Mouse (Mus musculus): ENCODE measurements around the gene Uroc1. TPM values are rescaled to one million over a fixed set of nuclear protein-coding genes. Genes with fewer than 3 reads are reported as not detected.

The Uroc1 gene
- polyA plus RNA-seq (2011; ENCODE audit: insufficient read length, low read depth, missing spikeins), result not detected in 2 replicates

DNA sequence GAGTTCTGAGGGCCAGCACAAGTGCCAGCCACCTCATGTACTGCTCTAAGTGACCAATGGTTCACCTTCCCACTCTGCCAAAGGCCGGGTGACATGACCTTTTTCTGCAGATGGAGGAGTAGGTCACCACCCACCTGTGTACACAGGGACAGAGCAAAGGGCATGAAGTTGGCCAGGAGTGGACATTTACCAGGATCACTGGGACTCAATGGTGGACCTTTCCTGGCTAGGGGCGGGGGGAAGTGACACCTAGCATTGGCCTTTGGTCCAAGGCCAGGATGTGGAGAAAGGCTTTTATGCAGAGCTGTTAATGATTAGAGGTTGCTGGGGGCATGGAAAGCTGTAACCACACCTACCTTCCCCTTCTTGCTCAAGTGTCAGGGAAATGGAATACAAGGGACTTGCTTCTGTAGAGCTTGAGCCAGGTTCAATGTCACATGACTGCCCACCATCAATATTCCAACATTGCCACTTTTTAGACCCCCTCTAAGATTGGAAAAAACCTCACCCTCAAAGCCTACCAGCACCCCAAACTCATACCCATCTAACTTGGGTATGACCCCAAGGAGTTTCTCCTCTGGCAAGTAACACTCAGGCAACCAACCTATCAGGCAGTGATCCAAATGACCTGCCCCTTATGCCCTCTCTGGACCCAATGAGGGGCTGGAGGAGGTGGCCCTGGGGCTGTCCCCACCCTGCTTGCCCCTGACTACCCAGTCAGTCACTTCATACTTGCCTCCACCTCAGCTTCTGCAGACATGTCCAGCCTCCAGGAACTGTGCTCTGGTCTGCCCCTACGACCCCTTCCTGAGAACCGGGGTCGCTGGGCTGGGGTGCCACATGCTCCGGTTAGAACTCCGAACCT is at the start of gene Uroc1:
Uroc1 (plus strand) TSS at position 724 of the 865 bp plus-strand sequence.
- no peak within 1 kb of the TSS for H3K4me3 ChIP-seq (ENCODE audit: insufficient read depth, low read length)
- TF ChIP-seq POLR2A (IDR thresholded peaks at IDR 0.05; ENCODE audit: low read depth, low read length) (no peak), CTCF (IDR thresholded peaks at IDR 0.05; ENCODE audit: borderline replicate concordance, insufficient read depth, low read length) (no peak)
- no peaks in the 10 kb centered on the region for H3K4me1 ChIP-seq (ENCODE audit: control insufficient read depth, insufficient read depth, low read length)
- no peak within 1 kb of the TSS for H3K27ac ChIP-seq (ENCODE audit: insufficient read depth, low read length)

DNA sequence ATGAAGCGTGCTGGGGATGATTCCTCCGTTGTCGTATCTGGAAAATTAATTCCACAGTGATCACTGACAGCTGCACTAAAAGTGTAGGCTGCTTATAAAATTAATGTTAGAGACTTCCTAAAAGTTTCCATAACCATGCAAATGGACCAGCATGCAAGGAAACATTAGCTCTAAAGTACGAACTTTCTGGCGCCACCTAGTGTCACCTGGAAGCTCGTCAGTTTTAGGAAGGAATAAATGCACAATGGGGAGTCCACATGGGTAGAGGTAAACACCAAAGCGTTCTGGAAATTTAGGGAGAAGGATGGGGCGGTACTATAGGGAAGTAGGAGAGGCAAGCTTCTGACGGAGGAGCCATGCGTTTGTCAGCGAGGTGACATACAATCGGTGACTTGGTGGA is 44.8 kb upstream of the Uroc1 start:
- no peak for TF ChIP-seq CTCF (IDR thresholded peaks at IDR 0.05; ENCODE audit: borderline replicate concordance, insufficient read depth, low read length)
- TF ChIP-seq POLR2A (IDR thresholded peaks at IDR 0.05; ENCODE audit: low read depth, low read length), result no peak
- H3K4me1 ChIP-seq (ENCODE audit: control insufficient read depth, insufficient read depth, low read length), result no peaks in the 10 kb centered on the region
- H3K4me3 ChIP-seq (ENCODE audit: insufficient read depth, low read length), result no peak overlapping the region
- no peak overlapping the region for H3K27ac ChIP-seq (ENCODE audit: insufficient read depth, low read length)

DNA sequence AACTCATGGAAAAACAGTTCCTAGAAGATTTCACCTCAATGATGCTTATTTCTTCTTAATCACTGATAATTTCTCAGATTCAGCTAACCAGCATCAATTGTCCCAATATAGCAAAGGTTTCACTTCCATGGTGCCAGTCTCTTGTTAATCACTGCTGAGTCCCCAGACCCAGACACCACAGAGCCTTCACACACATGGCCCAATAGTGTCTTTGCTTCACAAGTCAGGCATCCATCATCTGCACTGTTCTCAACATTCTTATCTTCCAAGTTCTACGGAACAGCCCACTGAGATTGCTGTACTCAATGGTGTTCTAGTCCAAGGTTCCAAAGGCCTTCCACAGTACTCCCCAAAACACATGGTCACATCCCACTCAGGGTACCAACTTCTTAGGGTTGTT is 32.2 kb upstream of the Uroc1 start, which contains the start of gene BC048671:
BC048671 (plus strand) TSS at position 301 of the 400 bp plus-strand sequence.
- TF ChIP-seq POLR2A (IDR thresholded peaks at IDR 0.05; ENCODE audit: low read depth, low read length), result no peak
- no peak for TF ChIP-seq CTCF (IDR thresholded peaks at IDR 0.05; ENCODE audit: borderline replicate concordance, insufficient read depth, low read length)

DNA sequence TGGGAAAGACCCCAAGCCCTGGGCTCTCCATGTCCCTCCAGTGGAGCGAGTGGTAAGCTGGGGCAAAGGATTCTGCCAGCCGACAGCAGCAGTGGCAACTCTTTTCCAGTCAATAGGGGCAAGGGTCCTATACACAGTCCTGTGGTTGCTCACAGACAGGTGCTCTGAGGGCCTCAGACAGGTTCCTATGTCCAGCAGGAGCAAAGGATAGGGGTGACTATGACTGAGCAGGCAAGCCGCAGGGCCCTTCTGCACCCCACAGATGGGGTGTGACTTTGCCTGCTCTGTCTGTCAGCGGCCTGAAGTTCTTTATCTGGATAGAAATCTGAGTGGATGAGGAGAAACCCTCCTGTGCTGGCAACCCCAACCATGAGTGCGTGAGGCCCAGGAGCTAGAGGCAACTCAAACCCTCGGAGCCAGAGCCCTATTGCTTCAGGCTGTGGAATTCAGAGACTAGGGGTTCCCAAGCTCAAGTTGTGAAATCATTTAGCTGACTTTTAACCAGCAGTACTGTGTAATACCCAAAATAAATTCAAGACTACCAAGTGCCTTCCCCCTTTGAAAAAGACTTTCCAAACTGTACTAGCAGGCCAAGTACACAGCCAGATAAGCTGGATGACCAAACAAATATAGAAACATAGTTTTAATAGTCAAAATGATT is 26.6 kb upstream of the Uroc1 start:
- TF ChIP-seq POLR2A (IDR thresholded peaks at IDR 0.05; ENCODE audit: low read depth, low read length) (no peak), CTCF (IDR thresholded peaks at IDR 0.05; ENCODE audit: borderline replicate concordance, insufficient read depth, low read length) (no peak)
- H3K4me1 ChIP-seq (ENCODE audit: control insufficient read depth, insufficient read depth, low read length), result no peaks in the 10 kb centered on the region

More for the DNA sequence above, 32.2 kb upstream of the Uroc1 start, which contains the start of gene BC048671:
- H3K4me3 ChIP-seq (ENCODE audit: insufficient read depth, low read length), result no peak within 1 kb of the TSS
- H3K4me1 ChIP-seq (ENCODE audit: control insufficient read depth, insufficient read depth, low read length), result no peaks in the 10 kb centered on the region
- no peak within 1 kb of the TSS for H3K27ac ChIP-seq (ENCODE audit: insufficient read depth, low read length)

DNA sequence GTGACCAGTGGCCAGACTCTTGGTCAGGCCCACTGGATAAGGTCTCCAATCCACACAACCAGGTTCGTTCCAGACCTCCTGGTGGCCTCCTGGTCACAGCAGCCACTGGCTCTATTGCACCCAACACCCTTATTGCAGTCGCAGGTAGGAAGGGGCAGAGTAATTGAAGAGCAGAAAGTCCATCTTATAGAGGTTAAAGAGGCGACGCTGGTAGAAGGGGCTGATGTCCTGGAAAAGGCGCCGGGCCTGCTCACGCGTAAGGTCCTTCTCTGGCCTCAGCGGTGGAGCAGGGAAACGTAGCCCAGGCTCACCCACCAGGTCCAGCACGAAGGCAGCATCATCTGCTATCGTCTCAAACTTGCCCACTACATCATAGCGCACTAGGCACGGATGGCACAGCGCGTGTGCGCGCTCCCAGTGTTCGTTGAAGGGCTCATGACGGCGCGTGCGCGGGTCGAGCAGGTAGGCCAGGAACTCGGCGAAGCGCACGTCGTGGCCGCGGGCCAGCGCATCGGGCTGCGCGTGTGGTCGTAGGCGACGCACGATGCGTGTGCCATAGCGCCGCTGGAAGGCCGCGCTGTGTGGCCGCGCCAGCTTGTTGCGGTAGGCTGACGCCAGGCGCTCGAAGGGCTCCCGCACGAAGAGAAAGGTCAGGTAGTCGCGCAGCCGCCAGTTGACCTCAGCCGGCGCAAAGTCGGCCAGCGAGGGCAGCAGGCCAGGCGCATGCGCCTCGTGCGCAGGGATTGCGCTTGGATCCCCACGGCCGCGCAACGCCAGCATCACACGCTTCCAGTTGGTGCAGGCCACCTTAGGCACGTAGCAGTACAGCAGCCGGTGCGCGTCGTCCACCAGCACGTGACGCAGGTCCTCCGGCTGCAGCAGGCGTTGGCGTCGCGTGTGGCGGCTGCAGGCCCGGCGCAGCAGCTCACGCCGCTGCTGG is 24.0 kb upstream of the Uroc1 start:
- Histone ChIP-seq H3K4me3 (ENCODE audit: insufficient read depth, low read length) (no peak overlapping the region), H3K4me1 (ENCODE audit: control insufficient read depth, insufficient read depth, low read length) (no peaks in the 10 kb centered on the region), H3K27ac (ENCODE audit: insufficient read depth, low read length) (no peak overlapping the region)
- TF ChIP-seq CTCF (IDR thresholded peaks at IDR 0.05; ENCODE audit: borderline replicate concordance, insufficient read depth, low read length), result no peak
- no peak for TF ChIP-seq POLR2A (IDR thresholded peaks at IDR 0.05; ENCODE audit: low read depth, low read length)

More for the DNA sequence above, 26.6 kb upstream of the Uroc1 start:
- no peak overlapping the region for H3K4me3 ChIP-seq (ENCODE audit: insufficient read depth, low read length)
- no peak overlapping the region for H3K27ac ChIP-seq (ENCODE audit: insufficient read depth, low read length)

DNA sequence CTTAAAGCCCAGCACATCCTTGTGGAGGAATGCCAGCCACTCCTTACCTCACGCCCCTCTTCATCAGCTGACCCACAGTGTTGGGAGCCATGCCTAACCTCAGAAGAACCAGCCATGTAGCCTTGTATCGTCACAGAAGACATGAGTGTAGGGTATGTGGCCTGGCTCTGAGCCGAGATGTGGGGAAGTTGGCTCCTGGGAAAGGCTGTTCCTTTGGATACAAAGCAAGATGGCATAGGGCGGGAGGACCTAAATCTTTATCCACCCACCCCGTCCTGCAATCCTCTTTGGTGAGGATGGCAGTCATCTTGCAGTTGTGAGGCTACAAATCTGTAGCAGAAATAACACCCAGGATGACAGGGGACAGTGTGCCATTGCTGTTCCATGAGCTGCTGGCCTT is 17.1 kb upstream of the Uroc1 start:
- no peak overlapping the region for H3K27ac ChIP-seq (ENCODE audit: insufficient read depth, low read length)
- TF ChIP-seq POLR2A (IDR thresholded peaks at IDR 0.05; ENCODE audit: low read depth, low read length) (no peak), CTCF (IDR thresholded peaks at IDR 0.05; ENCODE audit: borderline replicate concordance, insufficient read depth, low read length) (no peak)
- H3K4me3 ChIP-seq (ENCODE audit: insufficient read depth, low read length), result no peak overlapping the region

DNA sequence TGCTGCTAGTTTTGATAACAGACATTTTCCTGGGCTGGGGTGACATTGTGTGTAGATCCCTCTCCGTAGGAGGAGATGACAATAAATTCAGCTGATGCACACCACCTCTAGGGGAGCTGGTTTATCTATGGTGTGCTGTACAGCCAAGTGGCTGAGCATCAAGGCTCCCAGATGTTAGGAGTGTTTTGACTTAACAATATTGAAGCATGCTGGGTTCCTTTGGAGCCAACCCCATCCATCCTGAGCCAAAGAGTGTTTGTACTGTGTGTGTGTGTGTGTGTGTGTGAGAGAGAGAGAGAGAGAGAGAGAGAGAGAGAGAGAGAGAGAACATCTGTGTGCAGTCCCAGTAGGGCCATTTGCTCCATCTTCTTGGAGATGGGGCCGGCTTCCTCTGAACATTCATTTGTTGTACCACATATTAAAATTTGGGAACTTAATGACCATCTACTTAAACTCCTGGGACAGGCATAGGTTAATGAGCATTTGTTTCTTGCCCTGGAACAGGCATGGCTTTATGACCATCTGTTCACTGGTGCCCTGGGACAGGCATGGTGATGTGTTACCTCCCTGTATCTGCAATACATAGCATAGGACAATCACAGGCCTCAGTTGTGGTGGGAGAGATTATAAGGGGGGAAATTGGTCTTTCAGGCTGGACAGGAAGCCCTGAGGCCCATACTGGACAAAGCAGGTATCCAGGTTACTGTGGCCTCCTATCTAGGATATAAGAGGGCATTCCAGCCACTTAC is 15.4 kb upstream of the Uroc1 start:
- Histone ChIP-seq H3K27ac (ENCODE audit: insufficient read depth, low read length) (no peak overlapping the region), H3K4me1 (ENCODE audit: control insufficient read depth, insufficient read depth, low read length) (no peaks in the 10 kb centered on the region), H3K4me3 (ENCODE audit: insufficient read depth, low read length) (no peak overlapping the region)
- TF ChIP-seq POLR2A (IDR thresholded peaks at IDR 0.05; ENCODE audit: low read depth, low read length) (no peak), CTCF (IDR thresholded peaks at IDR 0.05; ENCODE audit: borderline replicate concordance, insufficient read depth, low read length) (no peak)

More for the DNA sequence above, 17.1 kb upstream of the Uroc1 start:
- no peaks in the 10 kb centered on the region for H3K4me1 ChIP-seq (ENCODE audit: control insufficient read depth, insufficient read depth, low read length)

DNA sequence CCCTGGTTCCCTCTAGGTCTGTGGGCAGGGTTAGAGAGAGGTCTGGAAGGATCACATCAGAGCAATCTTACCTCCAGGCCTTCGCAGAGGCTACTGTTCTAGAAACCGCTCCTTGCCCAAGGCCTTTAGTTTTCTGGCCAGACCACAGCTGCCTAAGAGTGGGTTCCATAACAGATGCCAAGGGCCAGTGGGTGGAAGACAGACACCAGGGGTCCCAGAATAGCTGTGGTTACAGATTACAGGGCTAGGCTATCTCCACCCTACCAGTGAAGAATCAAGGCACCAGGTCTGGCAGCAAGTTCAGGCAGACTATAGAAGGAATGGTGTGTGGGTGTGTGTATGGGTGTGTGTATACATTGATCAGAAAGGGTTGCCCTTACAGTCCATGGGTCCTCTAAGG is 14.1 kb upstream of the Uroc1 start:
- H3K27ac ChIP-seq (ENCODE audit: insufficient read depth, low read length), result no peak overlapping the region
- no peak overlapping the region for H3K4me3 ChIP-seq (ENCODE audit: insufficient read depth, low read length)
- no peaks in the 10 kb centered on the region for H3K4me1 ChIP-seq (ENCODE audit: control insufficient read depth, insufficient read depth, low read length)
- TF ChIP-seq POLR2A (IDR thresholded peaks at IDR 0.05; ENCODE audit: low read depth, low read length) (no peak), CTCF (IDR thresholded peaks at IDR 0.05; ENCODE audit: borderline replicate concordance, insufficient read depth, low read length) (no peak)
